11 mouse cellular contexts compared by ENCODE assay signal in the genomic region with DNA sequence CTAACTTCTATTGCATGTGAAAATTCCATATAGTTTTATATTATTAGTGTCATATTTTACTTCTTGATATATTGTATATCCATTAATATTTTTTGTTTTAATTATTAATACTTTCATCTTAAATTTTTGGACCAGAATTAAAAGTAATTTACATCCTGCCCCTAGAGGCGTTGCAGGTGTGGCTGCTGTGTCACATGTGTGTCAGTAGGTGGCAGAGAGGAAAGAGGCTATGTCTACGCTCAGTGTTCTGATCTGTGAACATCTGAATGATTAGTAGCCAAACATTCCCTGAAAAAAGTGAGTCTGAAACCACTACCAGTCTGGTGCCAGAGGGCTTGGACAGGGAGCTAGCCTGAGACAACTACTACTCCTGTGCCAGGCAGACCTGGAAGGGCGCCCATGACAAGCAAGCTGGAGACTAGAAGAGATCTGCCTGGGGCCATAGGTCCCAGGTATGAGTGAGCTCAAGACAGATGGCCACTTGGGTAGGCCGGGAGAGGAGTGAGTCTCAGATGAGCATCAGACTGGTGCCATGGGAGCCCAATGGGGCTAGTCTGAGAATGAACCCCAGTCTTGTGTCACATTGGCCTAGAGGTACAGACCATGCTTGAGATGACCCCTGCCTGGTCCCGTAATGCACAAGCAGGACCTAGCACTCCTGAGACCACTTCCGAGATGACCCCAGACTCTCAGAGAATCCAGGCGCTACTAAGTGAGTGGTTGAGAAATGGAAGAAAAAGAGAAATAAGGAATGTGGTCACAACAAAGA.
DNase-seq lines count a peak whose midpoint lies in the region; ATAC-seq and TF ChIP-seq lines count a peak whose summit lies in the region.
"Had no signal": no experiment of that assay in that cellular context is flagged by ENCODE, and none has a peak within 500 bp of the region (broad histone marks: within the 10 kb centered on the region; RNA-seq: fewer than 3 reads in every experiment).

No protein-coding gene starts in this region.

- TF ChIP-seq CTCF in lung, postnatal 0 days (IDR thresholded peaks at IDR 0.05), result peak; percentile 18; the same call in 1 of the 2 replicates
- no peak for TF ChIP-seq CTCF in hindbrain, postnatal 0 days (IDR thresholded peaks at IDR 0.05; ENCODE audit: low read depth)

- WGBS in hindbrain, embryonic 12.5 days, result 94% methylated on average over 7 of the region's 7 CpGs
- 92% methylated on average over 7 of the region's 7 CpGs for WGBS in hindbrain, embryonic 11.5 days
- 89% methylated on average over 7 of the region's 7 CpGs for WGBS in lung, postnatal 0 days
- 91% methylated on average over 7 of the region's 7 CpGs for WGBS in hindbrain, postnatal 0 days

- H3K4me2 ChIP-seq in hindbrain, embryonic 12.5 days (replicated peaks), result no peak overlapping the region
- no peak overlapping the region for H3K4me2 ChIP-seq in hindbrain, embryonic 11.5 days (replicated peaks; ENCODE audit: low read depth, low read length)
- H3K4me2 ChIP-seq in lung, postnatal 0 days (replicated peaks; ENCODE audit: low read depth, low read length), result no peak overlapping the region
- no peak overlapping the region for H3K4me2 ChIP-seq in hindbrain, postnatal 0 days (ENCODE audit: low read depth, low read length)
- H3K4me2 ChIP-seq: heart, embryonic 15.5 days; liver, embryonic 13.5 days had no signal

- no peak for DNase-seq in hindbrain, embryonic 11.5 days (ENCODE audit: low spot score)
- no peak for DNase-seq in lung, postnatal 0 days (ENCODE audit: low spot score)
- DNase-seq in lung, adult 18-20 months, result no peak
- DNase-seq in cerebellum, adult 8-10 months, result peak; percentile 50
- DNase-seq in hindbrain, postnatal 0 days (ENCODE audit: low spot score), result no peak
- DNase-seq in ovary, postnatal 10 days (ENCODE audit: low spot score), result no peak
- no peak for DNase-seq in layer of hippocampus, adult 9-11 months
- DNase-seq: kidney, adult 18-20 months; liver, embryonic 13.5 days had no signal

- no peaks in the 10 kb centered on the region for H3K9me3 ChIP-seq in hindbrain, embryonic 12.5 days (replicated peaks)
- H3K9me3 ChIP-seq in hindbrain, embryonic 11.5 days (ENCODE audit: control insufficient read depth, low read length), result no peaks in the 10 kb centered on the region
- H3K9me3 ChIP-seq in lung, postnatal 0 days (ENCODE audit: low read length), result no peaks in the 10 kb centered on the region
- no peaks in the 10 kb centered on the region for H3K9me3 ChIP-seq in hindbrain, postnatal 0 days (ENCODE audit: low read length)
- H3K9me3 ChIP-seq: heart, embryonic 15.5 days; liver, embryonic 13.5 days had no signal

- no peak overlapping the region for H3K9ac ChIP-seq in hindbrain, embryonic 12.5 days
- H3K9ac ChIP-seq in hindbrain, embryonic 11.5 days (ENCODE audit: low read depth, low read length), result no peak overlapping the region
- no peak overlapping the region for H3K9ac ChIP-seq in lung, postnatal 0 days (replicated peaks; ENCODE audit: low read depth)
- H3K9ac ChIP-seq in hindbrain, postnatal 0 days (replicated peaks; ENCODE audit: low read length), result no peak overlapping the region
- H3K9ac ChIP-seq: heart, embryonic 15.5 days; liver, embryonic 13.5 days had no signal

- H3K27ac ChIP-seq in hindbrain, embryonic 12.5 days, result no peak overlapping the region
- no peak overlapping the region for H3K27ac ChIP-seq in hindbrain, embryonic 11.5 days (ENCODE audit: low read depth, low read length)
- H3K27ac ChIP-seq in lung, postnatal 0 days (ENCODE audit: low read length), result no peak overlapping the region
- H3K27ac ChIP-seq in hindbrain, postnatal 0 days, result no peak overlapping the region
- H3K27ac ChIP-seq: heart, embryonic 15.5 days; liver, embryonic 13.5 days had no signal

- H3K4me1 ChIP-seq in hindbrain, embryonic 12.5 days, result peaks cover 13% of the 10 kb centered on the region
- H3K4me1 ChIP-seq in hindbrain, embryonic 11.5 days (replicated peaks; ENCODE audit: control insufficient read depth, insufficient read depth, low read length), result no peaks in the 10 kb centered on the region
- H3K4me1 ChIP-seq in lung, postnatal 0 days (ENCODE audit: insufficient read depth, low read depth, low read length), result no peaks in the 10 kb centered on the region
- H3K4me1 ChIP-seq in hindbrain, postnatal 0 days (ENCODE audit: insufficient read depth, low read length), result 0 out of 2 replicates have a peak, but pooled peaks cover 3% of the 10 kb centered on the region
- H3K4me1 ChIP-seq: liver, embryonic 13.5 days had no signal

- peak; percentile 36; the same call in 1 of the 2 replicates for ATAC-seq in hindbrain, embryonic 12.5 days (ENCODE audit: low FRiP score)
- ATAC-seq in hindbrain, embryonic 11.5 days (ENCODE audit: low FRiP score), result no peak
- no peak for ATAC-seq in lung, postnatal 0 days
- ATAC-seq in hindbrain, postnatal 0 days, result 0 out of 2 replicates have a peak, but pooled peaks have one; percentile 21

- H3K4me3 ChIP-seq in hindbrain, embryonic 12.5 days, result no peak overlapping the region
- H3K4me3 ChIP-seq in hindbrain, embryonic 11.5 days (ENCODE audit: low read depth, low read length), result no peak overlapping the region
- no peak overlapping the region for H3K4me3 ChIP-seq in lung, postnatal 0 days (ENCODE audit: low read depth, low read length)
- H3K4me3 ChIP-seq in hindbrain, postnatal 0 days (ENCODE audit: low read length), result no peak overlapping the region
- H3K4me3 ChIP-seq: heart, embryonic 15.5 days; liver, embryonic 13.5 days had no signal

- no peaks in the 10 kb centered on the region for H3K27me3 ChIP-seq in hindbrain, embryonic 12.5 days
- no peaks in the 10 kb centered on the region for H3K27me3 ChIP-seq in hindbrain, embryonic 11.5 days (ENCODE audit: control insufficient read depth, insufficient read depth, low read length)
- no peaks in the 10 kb centered on the region for H3K27me3 ChIP-seq in lung, postnatal 0 days (replicated peaks; ENCODE audit: insufficient read depth, low read length)
- H3K27me3 ChIP-seq in hindbrain, postnatal 0 days (ENCODE audit: insufficient read depth, low read length), result no peaks in the 10 kb centered on the region
- H3K27me3 ChIP-seq: heart, embryonic 15.5 days; liver, embryonic 13.5 days had no signal

- H3K36me3 ChIP-seq in hindbrain, embryonic 12.5 days, result no peaks in the 10 kb centered on the region
- no peaks in the 10 kb centered on the region for H3K36me3 ChIP-seq in hindbrain, embryonic 11.5 days (ENCODE audit: control insufficient read depth, insufficient read depth, low read length)
- no peaks in the 10 kb centered on the region for H3K36me3 ChIP-seq in lung, postnatal 0 days (ENCODE audit: insufficient read depth, low read length)
- H3K36me3 ChIP-seq in hindbrain, postnatal 0 days (ENCODE audit: insufficient read depth, low read length), result no peaks in the 10 kb centered on the region
- H3K36me3 ChIP-seq: heart, embryonic 15.5 days; liver, embryonic 13.5 days had no signal

- TF ChIP-seq EP300 in lung, postnatal 0 days (IDR thresholded peaks at IDR 0.05), result no peak

Comparison
In these comparisons a context has a peak if more than half of its experiments do, and no peak if none do; other contexts are left out.
1. ATAC-seq: peak in hindbrain, embryonic 12.5 days (single experiment) and hindbrain, postnatal 0 days (single experiment); none in hindbrain, embryonic 11.5 days (single experiment) and lung, postnatal 0 days (single experiment).